Mouse (Mus musculus): Measurements from ENCODE around the gene Smtn. TPM values are rescaled to one million over a fixed set of nuclear protein-coding genes. Genes with fewer than 3 reads are reported as not detected.

The Smtn gene
- polyA plus RNA-seq, 1 experiment from 2014 or later: 1.7 TPM

DNA sequence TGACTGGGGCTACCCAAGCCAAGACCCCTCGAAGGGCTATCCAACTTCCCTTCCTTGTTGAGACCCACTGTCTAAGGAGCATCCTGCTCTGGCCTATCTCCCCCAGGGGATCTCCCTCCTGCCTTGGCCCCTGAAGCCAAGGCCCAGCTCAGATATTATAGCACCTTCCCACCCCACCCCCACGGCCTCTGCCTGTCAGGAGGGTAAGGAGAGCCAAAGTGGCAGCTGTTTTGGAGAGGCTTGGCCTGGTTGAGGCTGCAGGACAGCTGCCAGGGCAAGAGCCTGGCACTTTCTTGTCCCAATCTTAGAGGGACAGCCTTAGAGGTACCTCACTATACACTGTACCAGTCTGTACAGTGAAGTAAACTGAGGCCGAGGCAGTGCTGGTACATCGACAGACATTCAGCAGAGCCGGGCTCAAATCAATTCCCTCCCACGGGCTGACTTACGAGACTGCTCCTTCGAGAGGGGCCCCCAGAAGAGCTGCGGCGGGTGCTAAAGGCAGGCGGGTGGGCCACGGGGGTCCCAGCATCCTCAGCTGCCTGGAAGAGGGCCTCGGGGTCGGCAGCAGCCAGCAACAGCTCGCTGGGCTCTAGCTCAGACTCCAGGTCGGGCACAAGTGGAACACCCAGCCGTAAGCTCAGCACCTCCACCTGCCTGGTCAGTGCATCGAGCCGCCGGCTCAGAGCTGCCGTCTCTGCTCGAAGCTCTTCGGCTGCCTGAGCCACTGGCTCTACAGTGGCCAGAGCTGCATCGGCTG is 13.3 kb downstream of the Smtn start:
- Histone ChIP-seq H3K36me3 (ENCODE audit: inconsistent target) (no peaks in the 10 kb centered on the region), H3K27ac (no peak overlapping the region), H3K79me2 (ENCODE audit: inconsistent target) (no peaks in the 10 kb centered on the region), H3K4me3 (ENCODE audit: inconsistent target) (no peak overlapping the region)
- 97% methylated on average over 24 of the region's 24 CpGs for WGBS (ENCODE audit: missing documents)

DNA sequence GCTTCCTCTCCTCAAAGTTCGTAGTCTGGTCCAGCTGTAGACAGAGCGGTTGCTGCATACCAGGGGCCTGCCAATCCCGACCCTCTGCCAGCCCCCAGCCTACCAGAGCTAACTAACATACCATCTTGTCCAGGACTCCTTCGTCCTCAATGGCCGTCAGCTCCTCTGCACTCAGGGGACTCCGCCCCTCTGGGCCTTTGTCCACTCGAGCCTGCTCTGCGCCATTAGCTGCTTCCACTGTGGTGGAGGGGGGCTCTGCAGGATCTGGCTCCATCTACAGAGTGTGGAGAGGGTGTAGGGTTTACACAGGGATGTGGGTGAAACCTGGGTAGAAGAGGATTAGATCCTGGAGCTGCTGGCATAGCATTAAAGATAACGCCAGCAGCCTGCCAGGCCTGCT is 14.2 kb downstream of the Smtn start:
- Histone ChIP-seq H3K27ac (no peak overlapping the region), H3K4me3 (ENCODE audit: inconsistent target) (no peak overlapping the region), H3K36me3 (ENCODE audit: inconsistent target) (no peaks in the 10 kb centered on the region), H3K79me2 (ENCODE audit: inconsistent target) (no peaks in the 10 kb centered on the region)
- WGBS (ENCODE audit: missing documents): 98% methylated on average over 9 of the region's 9 CpGs

DNA sequence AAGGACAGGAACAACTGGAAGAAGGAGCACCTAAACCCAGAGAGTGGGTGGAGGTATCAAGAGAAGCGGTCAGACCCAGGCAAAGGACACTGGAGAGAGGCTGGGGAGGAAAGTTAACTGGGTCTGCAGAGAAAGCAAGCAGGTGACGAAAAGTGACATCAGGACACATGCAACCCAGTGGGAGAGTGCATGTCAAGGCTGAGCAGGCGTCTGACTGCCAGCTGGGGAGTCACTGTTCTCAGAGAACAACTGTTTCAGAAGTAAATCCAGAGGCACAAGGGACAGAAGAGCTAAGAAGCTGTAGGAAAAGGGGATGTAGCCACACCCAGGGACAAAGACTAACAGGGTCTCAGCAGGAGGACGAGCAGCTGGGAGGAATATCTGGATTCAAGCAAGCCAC is 14.9 kb downstream of the Smtn start:
- no peaks in the 10 kb centered on the region for H3K36me3 ChIP-seq (ENCODE audit: inconsistent target)
- H3K4me3 ChIP-seq (ENCODE audit: inconsistent target): no peak overlapping the region
- 98% methylated on average over 4 of the region's 4 CpGs for WGBS (ENCODE audit: missing documents)

DNA sequence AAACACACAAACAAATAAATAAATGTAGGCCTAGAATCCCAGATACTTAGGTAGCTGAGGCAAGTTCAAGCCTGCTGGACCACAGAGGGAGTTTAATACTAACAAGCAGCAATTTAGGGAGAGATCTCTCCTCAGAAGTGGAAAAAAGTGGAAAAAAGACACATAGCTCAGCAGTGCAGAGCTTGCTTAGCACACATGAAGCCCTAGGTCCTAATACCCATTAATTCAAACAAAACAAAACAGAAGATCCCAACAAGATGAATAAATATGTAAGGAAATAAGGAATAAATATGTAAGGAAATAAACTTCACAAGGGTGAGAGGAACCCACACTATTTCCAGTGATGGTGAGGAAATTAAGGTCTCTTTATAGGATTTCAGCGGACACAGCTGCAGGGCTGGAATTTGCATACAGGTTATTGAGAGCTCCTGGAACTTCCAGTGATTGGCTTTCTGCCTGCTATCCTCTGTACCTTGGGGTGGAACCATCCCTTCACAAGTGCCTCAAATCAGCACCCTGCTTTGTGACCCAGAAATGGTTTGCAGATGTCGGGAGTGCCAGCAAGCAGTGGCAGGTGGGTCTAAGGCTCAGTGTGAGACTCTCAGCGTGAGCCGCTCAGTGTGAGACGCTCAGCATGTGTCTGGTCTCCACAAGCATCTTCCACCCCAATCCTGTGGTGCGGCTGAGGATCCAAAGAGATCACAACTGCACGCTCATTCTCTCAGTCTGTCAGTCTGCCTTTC is 16.4 kb downstream of the Smtn start:
- H3K36me3 ChIP-seq (ENCODE audit: inconsistent target): no peaks in the 10 kb centered on the region
- no peak overlapping the region for H3K27ac ChIP-seq
- 96% methylated on average over 7 of the region's 7 CpGs for WGBS (ENCODE audit: missing documents)
- no peaks in the 10 kb centered on the region for H3K79me2 ChIP-seq (ENCODE audit: inconsistent target)
- H3K4me3 ChIP-seq (ENCODE audit: inconsistent target): no peak overlapping the region

More for the DNA sequence above, 14.9 kb downstream of the Smtn start:
- Histone ChIP-seq H3K27ac (no peak overlapping the region), H3K79me2 (ENCODE audit: inconsistent target) (no peaks in the 10 kb centered on the region)

DNA sequence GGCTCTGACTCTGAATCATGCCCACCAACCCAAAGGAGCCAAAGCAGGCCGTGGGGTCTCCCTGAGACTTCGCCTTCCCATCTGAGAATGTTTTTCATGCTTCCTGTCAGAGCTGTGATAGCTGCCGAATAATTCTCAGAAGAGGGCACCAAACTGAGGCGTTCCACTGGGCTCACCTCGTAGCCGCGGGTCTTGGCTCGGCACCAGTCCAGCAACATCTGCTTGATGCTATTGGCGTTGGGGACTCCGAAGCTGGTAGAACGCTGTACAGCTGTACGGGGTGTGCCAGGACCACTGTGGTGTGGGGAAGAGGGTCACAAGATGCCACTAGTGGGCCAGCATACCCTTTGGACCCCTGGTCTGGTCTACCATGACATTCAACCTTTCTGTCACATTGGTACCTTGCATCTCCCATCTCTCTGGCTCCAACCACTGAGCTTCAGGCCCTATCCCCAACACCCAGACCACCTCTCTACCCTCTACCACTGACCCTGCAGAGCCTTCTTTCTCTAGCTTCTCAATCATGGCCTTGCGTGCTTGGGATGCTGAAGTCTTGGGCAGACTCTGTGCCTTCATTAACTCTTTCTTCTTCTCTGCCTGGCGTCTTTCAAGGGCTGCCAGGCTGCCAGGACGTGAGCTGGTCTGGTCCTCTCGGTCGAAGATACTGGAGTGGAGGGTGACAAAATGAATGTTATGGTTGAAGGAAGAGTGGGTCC is 18.0 kb downstream of the Smtn start:
- 95% methylated on average over 17 of the region's 17 CpGs for WGBS (ENCODE audit: missing documents)
- no peaks in the 10 kb centered on the region for H3K79me2 ChIP-seq (ENCODE audit: inconsistent target)
- H3K27ac ChIP-seq: no peak overlapping the region
- no peaks in the 10 kb centered on the region for H3K36me3 ChIP-seq (ENCODE audit: inconsistent target)
- H3K4me3 ChIP-seq (ENCODE audit: inconsistent target): no peak overlapping the region

DNA sequence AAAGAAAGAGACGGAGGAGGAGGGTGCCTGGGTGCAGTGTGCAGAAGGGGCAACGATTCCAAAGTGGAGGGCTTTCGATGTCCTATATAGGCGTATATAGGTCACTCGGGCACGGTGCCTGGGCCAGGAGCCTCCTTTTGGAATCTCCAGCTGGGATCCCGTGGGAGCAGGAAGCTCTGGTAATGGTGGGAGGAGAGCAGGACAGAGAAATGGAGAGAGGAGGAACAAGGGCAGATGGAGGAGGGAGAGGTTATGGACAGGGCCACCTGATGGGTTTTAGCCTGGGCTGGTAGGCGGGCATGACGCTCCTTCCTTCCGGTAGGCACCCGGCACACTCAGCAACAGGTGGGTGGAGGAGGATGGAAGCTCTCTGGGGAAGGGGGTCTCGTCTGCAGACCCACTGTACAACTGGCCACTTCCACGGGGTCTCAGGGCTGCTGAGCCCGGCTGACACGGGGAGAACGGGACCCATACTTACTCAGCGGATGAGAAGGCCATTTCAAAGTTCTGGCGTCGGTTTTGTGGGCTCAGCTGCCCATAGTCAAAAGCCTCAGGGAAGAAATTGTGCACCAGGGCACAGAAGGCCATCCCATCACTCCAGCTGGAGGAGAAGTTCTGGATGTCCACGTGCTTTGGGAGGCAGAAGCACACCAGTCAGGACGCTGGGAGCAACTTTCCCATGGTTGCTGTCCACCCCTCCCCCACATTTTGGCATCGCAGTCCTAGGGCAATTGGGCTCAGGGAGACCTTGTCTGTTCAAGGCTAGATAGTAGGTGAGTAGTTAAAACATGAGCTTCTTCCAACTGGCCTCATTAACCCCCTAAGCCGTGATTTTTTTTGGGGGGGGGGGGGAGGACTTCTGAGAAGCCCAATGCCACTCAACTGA is 18.8 kb downstream of the Smtn start:
- Histone ChIP-seq H3K79me2 (ENCODE audit: inconsistent target) (no peaks in the 10 kb centered on the region), H3K36me3 (ENCODE audit: inconsistent target) (no peaks in the 10 kb centered on the region), H3K4me3 (ENCODE audit: inconsistent target) (no peak overlapping the region), H3K27ac (no peak overlapping the region)
- 92% methylated on average over 23 of the region's 23 CpGs for WGBS (ENCODE audit: missing documents)

DNA sequence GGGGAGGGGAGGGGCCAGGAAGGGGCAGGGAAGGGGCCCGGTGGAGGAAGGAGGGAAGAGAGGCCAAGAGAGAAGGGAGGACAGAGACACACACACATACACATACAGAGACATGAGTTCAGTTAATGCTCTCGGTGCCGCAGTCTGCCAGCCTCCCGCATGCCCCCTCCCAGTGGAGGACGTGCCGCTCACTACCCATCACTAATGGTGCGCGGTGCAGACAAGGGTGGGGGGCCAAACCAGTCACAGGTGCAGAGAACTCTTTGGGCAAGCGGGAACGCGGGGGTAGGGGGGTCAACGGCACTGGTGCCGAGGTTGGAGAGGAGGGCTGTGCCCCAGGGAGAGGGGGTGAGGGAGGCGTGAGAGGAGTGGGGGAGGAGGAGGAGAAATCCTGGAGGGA is 19.5 kb downstream of the Smtn start:
- Histone ChIP-seq H3K79me2 (ENCODE audit: inconsistent target) (no peaks in the 10 kb centered on the region), H3K27ac (no peak overlapping the region), H3K4me3 (ENCODE audit: inconsistent target) (no peak overlapping the region), H3K36me3 (ENCODE audit: inconsistent target) (no peaks in the 10 kb centered on the region)
- WGBS (ENCODE audit: missing documents): 95% methylated on average over 13 of the region's 14 CpGs

DNA sequence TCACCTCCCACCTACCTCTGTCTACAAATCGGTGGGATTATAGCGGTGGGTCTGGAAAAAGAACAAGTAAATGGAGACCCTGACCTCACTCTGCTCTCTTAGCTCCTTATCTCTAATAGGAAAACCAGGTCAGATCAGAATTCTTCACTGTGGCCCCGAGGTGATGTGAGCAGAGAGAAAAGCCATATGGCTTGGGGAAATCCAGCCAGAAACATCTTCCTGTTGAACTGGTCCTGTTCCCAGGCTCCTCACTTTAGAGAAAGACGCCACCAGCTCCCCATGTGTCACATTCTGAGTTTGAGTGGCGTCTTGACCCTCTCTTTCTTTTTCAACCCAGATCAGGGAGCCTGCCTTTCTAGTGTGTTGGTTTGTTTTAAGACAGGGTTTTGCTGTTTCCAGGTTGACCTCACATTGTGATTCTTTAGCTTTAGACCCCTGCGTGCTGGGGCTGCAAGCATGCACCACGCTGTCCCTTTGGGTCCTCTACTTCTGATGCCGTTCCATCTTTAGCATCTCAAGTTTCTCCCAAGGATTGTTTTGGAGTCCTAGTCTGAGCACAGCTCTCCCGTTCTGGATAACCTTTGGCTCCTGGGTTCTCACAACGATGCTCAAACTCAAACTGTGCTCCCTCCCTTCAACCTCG is 20.5 kb downstream of the Smtn start:
- H3K36me3 ChIP-seq (ENCODE audit: inconsistent target): no peaks in the 10 kb centered on the region
- H3K27ac ChIP-seq: no peak overlapping the region
- no peaks in the 10 kb centered on the region for H3K79me2 ChIP-seq (ENCODE audit: inconsistent target)
- H3K4me3 ChIP-seq (ENCODE audit: inconsistent target): no peak overlapping the region
- WGBS (ENCODE audit: missing documents): 94% methylated on average over 11 of the region's 11 CpGs

DNA sequence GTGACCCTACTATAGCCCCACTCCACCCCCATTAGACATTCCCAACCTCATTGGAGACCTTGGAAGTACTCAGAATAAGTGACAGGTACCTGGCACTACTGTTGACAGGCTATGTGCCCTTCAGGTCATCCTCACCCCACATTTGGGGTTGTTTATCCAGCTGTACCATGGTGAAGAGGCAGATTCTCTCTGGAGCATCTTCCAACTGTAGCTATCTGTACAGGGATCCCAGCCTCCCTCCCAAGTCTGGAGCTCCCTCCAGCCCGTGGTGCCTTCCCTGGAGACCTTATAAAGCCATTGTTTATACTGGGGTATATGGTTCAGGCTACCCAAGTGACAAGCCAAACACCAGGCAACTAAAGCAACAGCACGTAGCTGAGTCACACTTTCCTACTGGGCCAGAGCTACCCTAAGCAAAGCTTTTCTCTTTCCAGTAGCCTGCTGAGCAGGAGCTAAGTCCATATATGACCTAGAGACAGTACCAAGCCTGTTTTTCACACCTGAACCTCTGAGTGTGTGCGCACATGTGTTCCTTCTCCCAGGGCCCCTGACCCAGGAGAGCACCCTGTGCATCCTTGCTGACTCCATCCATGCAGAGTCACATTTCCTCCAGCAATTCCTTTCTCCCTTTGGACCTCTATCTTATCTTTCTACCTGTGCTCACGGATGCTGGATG is 21.2 kb downstream of the Smtn start:
- no peak overlapping the region for H3K4me3 ChIP-seq (ENCODE audit: inconsistent target)
- H3K27ac ChIP-seq: no peak overlapping the region
- 84% methylated on average over 4 of the region's 4 CpGs for WGBS (ENCODE audit: missing documents)
- no peaks in the 10 kb centered on the region for H3K79me2 ChIP-seq (ENCODE audit: inconsistent target)
- no peaks in the 10 kb centered on the region for H3K36me3 ChIP-seq (ENCODE audit: inconsistent target)

DNA sequence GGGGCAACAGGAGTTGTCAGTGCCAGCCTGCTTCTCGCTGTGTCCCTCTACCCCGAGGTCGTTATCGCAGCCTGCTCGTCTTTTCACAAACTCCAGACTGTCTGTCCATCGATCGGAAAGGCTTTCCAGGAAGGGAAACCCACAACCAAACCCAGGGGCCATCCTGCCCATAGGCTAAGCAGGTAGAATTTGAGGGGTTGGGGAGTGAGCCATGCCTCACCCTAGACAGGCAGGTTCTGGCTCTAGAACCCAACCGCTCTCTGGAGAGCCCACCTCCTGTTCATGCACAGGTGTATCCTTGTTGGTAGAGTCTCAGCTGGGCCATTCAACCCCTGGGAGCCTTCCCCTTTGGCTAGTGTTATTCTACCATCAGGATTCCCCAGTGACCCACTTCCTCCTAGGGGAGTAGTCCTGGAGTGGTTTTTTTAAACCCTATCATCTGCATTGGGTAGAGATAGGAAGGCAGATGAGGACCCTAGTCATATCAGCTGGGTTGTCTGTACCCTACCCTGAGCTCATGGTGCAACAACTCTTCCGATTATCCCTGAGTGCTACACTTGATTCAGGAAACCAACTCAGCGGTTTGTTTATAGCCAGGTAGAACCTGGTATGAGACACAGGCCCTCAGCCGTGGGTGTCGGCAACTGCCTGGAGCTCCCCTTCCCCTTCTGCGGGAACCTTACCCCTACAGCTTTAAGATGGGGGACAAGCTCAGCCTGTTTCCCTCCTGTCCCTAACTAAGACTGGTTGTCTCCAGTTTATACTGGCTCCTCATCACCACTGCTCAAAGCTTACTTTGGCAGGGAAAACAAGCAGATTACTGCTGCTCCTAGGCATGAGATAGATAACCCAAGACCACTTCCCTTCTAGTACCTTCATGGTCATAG is 22.3 kb downstream of the Smtn start:
- H3K4me3 ChIP-seq (ENCODE audit: inconsistent target): no peak overlapping the region
- no peak overlapping the region for H3K27ac ChIP-seq
- H3K36me3 ChIP-seq (ENCODE audit: inconsistent target): no peaks in the 10 kb centered on the region
- WGBS (ENCODE audit: missing documents): 55% methylated on average over 13 of the region's 13 CpGs
- no peaks in the 10 kb centered on the region for H3K79me2 ChIP-seq (ENCODE audit: inconsistent target)

DNA sequence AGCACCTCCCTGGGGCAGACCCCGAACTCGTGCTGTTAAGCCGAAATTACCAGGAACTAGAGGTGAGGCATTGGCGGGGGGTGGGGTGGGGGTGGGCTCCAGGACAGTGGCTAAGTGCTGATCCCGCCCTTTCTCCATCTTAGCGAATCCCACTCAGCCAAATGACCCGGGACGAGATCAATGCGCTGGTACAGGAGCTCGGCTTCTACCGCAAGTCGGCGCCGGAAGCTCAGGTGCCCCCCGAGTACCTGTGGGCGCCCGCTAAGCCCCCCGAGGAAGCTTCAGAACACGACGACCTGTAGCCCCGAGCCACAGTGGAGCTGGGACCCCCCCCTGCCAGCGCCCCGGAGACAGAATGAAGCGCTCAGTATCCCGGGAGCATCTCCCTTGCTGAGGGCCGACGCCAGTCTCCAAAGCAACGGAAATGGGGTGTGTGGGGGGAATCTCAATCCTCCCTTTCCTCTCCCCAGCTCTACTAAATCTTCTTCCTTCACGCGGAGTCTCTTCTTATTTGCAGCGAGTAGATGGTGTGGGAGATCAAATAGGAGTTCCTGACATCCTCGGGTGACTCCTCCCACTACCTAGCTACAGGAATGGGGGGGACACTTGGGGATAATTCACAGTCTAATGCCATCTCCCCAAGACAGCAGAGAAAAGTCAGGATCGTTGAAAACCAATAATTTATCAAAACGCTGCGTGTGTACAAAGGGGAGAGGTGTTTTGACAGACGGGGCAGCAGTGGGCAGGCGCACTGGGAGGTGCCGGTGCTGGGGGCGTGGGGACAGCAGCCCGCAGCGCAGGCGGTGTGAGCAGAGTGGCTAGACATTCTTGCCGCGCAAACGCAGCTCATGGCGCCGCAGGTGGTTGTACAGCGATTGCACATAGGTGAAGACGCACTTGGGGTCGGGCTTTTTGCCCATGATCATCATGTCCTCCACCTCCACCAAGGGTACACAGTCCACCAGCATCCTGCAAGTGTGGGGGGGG is 23.3 kb downstream of the Smtn start:
- Histone ChIP-seq H3K27ac (no peak overlapping the region), H3K79me2 (ENCODE audit: inconsistent target) (no peaks in the 10 kb centered on the region), H3K4me3 (ENCODE audit: inconsistent target) (no peak overlapping the region), H3K36me3 (ENCODE audit: inconsistent target) (no peaks in the 10 kb centered on the region)
- WGBS (ENCODE audit: missing documents): 20% methylated on average over 47 of the region's 50 CpGs

DNA sequence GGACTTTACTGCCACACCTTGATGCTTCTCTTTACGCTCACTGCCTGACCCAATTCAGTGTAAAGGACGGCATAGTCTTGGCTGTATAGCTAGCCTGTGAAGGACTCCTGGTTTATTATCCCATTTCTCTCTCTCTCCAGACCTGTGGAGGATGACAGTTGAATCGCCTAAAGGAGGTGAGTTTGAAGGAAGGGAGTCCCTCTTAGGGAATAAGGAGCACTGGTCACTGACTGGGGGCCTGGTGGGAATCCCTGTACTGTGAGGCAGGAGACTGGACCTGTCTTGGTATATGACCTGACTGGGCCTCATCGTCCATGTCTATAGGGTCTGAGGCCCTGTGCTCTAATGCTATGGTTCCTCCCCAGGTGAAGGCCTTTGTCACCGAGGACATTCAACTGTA is 24.3 kb downstream of the Smtn start:
- Histone ChIP-seq H3K4me3 (ENCODE audit: inconsistent target) (no peak overlapping the region), H3K36me3 (ENCODE audit: inconsistent target) (no peaks in the 10 kb centered on the region), H3K27ac (no peak overlapping the region), H3K79me2 (ENCODE audit: inconsistent target) (no peaks in the 10 kb centered on the region)
- 94% methylated on average over 5 of the region's 5 CpGs for WGBS (ENCODE audit: missing documents)

All from macrophage (primary cell).